Mouse (Mus musculus) ES-E14 (cell line): Measurements from ENCODE around the gene Asic3. TPM values are rescaled to one million over a fixed set of nuclear protein-coding genes. Genes with fewer than 3 reads are reported as not detected.

Experiments used
- DNase-seq: peaks from one replicate; pipeline ENCODE4 v3.0.0-alpha.2; 2013; ENCODE audit warnings: low read depth, low spot score
- H3K27ac ChIP-seq: 2 replicates; pipeline ENCODE4 v1.5.1; 2012; ENCODE audit warnings: low read depth, mild to moderate bottlenecking, low read length, moderate library complexity, mixed read lengths; ENCODE audit not compliant: poor library complexity, insufficient read depth, severe bottlenecking
- H3K36me3 ChIP-seq: 2 replicates; pipeline ENCODE4 v1.6.1; 2012; ENCODE audit warnings: mild to moderate bottlenecking, low read length, moderate library complexity, mixed read lengths; ENCODE audit not compliant: control insufficient read depth, poor library complexity, insufficient read depth, severe bottlenecking
- H3K4me1 ChIP-seq, 2 experiments: fragments of 150-350 bp in 1 of 2; sonication (generic) in 1 of 2; 2 replicates each; pipeline ENCODE4 v1.6.1; 2012; ENCODE audit warnings: low read length in 2 of 2, mild to moderate bottlenecking in 1 of 2, mixed read lengths in 1 of 2; ENCODE audit not compliant: control insufficient read depth in 2 of 2, insufficient read depth in 2 of 2, poor library complexity in 1 of 2
- H3K4me3 ChIP-seq, 2 experiments: fragments of 150-350 bp in 1 of 2; sonication (generic) in 1 of 2; 2 replicates each; pipeline ENCODE4 v1.5.1; 2012; ENCODE audit warnings: low read length in 2 of 2, low read depth in 1 of 2, mild to moderate bottlenecking in 1 of 2, mixed read lengths in 1 of 2; ENCODE audit not compliant: insufficient read depth in 1 of 2, poor library complexity in 1 of 2, severe bottlenecking in 1 of 2
- H3K9ac ChIP-seq: 2 replicates; pipeline ENCODE4 v1.6.1; 2012; ENCODE audit warnings: low read depth, mild to moderate bottlenecking, low read length, mixed read lengths; ENCODE audit not compliant: poor library complexity, insufficient read depth, severe bottlenecking
- H3K9me3 ChIP-seq: fragments of 150-350 bp; sonication (generic); 2 replicates; pipeline ENCODE4 v1.6.1; 2012; ENCODE audit warnings: low read depth, mild to moderate bottlenecking, low read length; ENCODE audit not compliant: control insufficient read depth, insufficient read depth
- CHD2 ChIP-seq: IDR thresholded peaks from 2 replicates; pipeline ENCODE4 v1.6.1; 2014; ENCODE audit warnings: mild to moderate bottlenecking, low read depth, low read length, inconsistent platforms
- HCFC1 ChIP-seq: IDR thresholded peaks from 2 replicates; pipeline ENCODE4 v1.6.1; 2012; ENCODE audit warnings: low read length, inconsistent platforms, borderline replicate concordance; ENCODE audit not compliant: insufficient read depth
- MAFK ChIP-seq: IDR thresholded peaks from 2 replicates; pipeline ENCODE4 v1.6.1; 2014; ENCODE audit warnings: mild to moderate bottlenecking, low read depth, low read length, inconsistent platforms; ENCODE audit not compliant: insufficient read depth
- ZC3H11A ChIP-seq: IDR thresholded peaks from 2 replicates; pipeline ENCODE4 v1.6.1; 2012; ENCODE audit warnings: low read depth, mild to moderate bottlenecking, inconsistent platforms, low read length, borderline replicate concordance
- ZNF384 ChIP-seq: IDR thresholded peaks from 2 replicates; pipeline ENCODE4 v1.6.1; 2012; ENCODE audit warnings: low read depth, low read length, inconsistent platforms
- in situ Hi-C, 2 experiments: fragments of 600-800 bp; cut with MboI; formaldehyde crosslinking; loops; one replicate each; pipeline ENCODE4 v1.15.1; 2025; ENCODE audit warnings: low sequenced_read_pairs in 2 of 2, inconsistent platforms in 1 of 2; ENCODE audit not compliant: unreplicated experiment in 2 of 2
- total RNA-seq: library from RNA; depleted of rRNA; stranded (reverse); fragments of 300-350 nt; gene quantifications from 2 replicates; pipeline ENCODE4 v1.2.3, GENCODE M21; 2012

The Asic3 gene
- total RNA-seq, 1 experiment, result 0.40 TPM

DNA sequence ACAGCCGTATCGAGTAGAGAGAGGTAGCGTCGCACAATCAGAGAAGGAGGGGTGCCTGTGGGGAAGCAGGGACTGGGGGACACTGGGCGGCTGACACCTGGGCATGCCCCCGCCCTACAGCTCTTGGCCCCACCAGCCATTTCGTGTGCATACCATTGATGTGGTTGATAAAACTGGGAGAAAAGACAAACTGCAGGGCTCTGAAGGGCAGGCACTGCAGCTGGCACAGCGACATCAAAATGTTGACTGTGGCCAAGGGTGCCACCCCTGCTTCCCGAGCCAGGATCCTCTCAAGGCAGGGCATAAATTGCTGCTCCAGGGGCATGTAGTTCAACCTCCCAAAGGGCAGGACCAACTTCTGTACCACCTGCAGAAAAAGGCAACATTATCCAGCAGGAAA, 28.8 kb downstream of the Asic3 start:
- Histone ChIP-seq H3K27ac (no peak overlapping the region), H3K4me1 (peaks cover 5 to 18% of the 10 kb centered on the region in 2 experiments; a peak in 3 of 4 replicates), H3K4me3 (no peak overlapping the region), H3K9ac (no peak overlapping the region), H3K36me3 (peaks cover 34% of the 10 kb centered on the region), H3K9me3 (no peaks in the 10 kb centered on the region)
- DNase-seq, result no peak
- TF ChIP-seq ZC3H11A (no peak), CHD2 (no peak), HCFC1 (no peak), ZNF384 (no peak), MAFK (no peak)
- in situ Hi-C loops, result no loop called here

DNA sequence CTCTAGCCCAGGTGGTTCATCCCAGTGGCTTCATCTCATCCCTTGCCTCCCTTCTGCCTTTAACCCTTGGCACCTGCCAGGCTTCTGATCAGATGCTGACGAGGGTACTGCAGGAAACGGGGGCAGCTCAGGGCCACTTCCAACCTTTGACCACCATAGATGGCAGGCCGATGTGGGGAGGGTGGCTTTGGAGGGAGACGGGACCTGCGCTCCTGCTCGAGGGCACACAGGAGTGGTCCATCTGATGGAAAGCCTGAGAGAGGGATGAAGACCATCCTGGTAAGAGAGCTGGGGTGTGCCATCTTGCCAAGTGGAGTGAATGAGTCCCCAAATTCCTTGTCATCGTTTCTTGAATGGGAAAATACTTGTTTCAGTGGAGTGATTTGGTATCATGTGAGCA, 30.0 kb downstream of the Asic3 start:
- no peak for DNase-seq
- Histone ChIP-seq H3K27ac (no peak overlapping the region), H3K4me3 (no peak overlapping the region), H3K36me3 (peaks cover 34% of the 10 kb centered on the region), H3K9ac (no peak overlapping the region), H3K4me1 (peaks cover 5 to 21% of the 10 kb centered on the region in 2 experiments; a peak in 3 of 4 replicates), H3K9me3 (no peaks in the 10 kb centered on the region)
- TF ChIP-seq CHD2 (no peak), HCFC1 (no peak), ZNF384 (no peak), ZC3H11A (no peak), MAFK (no peak)
- in situ Hi-C loops, result no loop called here

DNA sequence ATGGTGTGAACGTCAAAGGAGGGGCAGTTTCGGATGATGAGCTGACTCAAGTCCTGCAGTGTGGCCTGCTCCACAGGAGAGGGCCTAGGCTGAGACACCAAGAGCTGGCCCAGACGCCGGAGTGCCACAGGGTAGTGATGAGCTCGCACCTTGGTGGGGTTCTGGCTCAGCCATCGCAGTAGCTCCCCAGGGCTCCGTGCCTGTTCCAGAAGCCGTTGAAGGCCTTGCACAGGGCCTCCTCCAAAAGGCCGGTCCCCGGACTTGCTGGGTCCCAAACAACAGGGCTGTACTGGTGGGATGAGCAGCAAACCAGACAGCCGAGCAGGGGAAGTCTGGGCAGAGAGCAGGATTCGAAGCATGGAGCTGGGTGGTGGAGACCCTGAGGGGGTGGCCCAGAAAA, 30.7 kb downstream of the Asic3 start:
- Histone ChIP-seq H3K36me3 (peaks cover 34% of the 10 kb centered on the region), H3K9ac (peak overlapping the region; percentile 95; the same call in 1 of the 2 replicates)

DNA sequence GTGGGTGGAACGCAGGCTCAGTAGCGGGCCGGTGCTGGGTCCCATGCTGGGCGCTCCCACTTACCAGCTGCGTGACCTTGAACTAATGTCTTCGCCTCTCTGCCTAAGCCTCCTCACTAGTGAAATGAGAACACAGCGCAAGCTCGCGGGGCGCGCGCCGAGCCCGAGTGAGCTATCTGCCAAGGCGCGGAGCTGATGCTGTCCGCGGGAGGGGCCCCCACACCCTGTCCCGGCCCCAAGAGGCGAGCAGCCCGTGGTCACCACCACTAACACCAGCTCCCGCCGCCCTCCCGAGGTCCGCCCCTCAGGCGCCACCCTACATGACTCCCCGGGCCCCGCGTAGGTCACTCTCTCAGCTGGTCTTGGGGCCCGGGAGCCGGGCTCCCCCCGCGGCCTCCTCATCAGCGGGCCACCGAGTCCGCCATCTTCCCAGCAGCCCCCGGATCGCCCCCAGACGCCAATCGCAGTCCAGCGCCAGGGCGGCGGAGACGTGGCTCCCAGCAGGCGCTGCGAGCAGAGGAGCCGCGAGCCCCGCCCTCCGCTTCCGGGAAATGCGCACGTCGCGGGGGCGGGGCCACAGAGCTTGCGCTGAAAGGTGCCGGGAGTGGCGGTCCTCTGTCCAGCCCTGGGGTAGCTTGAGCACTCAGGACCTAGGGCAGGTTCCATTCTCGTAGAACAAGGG, 31.7 kb downstream of the Asic3 start, which contains the start of gene Fastk:
Gene Fastk (minus strand): TSS at position 542 of the 682 bp plus-strand sequence.
- TF ChIP-seq HCFC1 (peak; percentile 51; the same call in 1 of the 2 replicates), ZC3H11A (no peak)
- H3K9ac ChIP-seq, result peak within 1 kb of the TSS; percentile 95
- H3K4me3 ChIP-seq, result peak within 1 kb of the TSS; percentile 93
- H3K4me1 ChIP-seq, result peaks cover 5 to 19% of the 10 kb centered on the region in 2 experiments; a peak in 3 of 4 replicates
- in situ Hi-C loops, result no loop called here
- peak; percentile 82 for DNase-seq
- H3K27ac ChIP-seq, result peak within 1 kb of the TSS; percentile 72
- no peaks in the 10 kb centered on the region for H3K9me3 ChIP-seq
- H3K36me3 ChIP-seq, result peaks cover 26% of the 10 kb centered on the region

More for the DNA sequence above, 30.7 kb downstream of the Asic3 start:
- Histone ChIP-seq H3K27ac (no peak overlapping the region), H3K9me3 (no peaks in the 10 kb centered on the region), H3K4me3 (peak overlapping the region; percentile 93; a peak in 3 of 4 replicates), H3K4me1 (peaks cover 5 to 21% of the 10 kb centered on the region in 2 experiments; a peak in 3 of 4 replicates)
- no peak for DNase-seq
- TF ChIP-seq ZNF384, result no peak
- TF ChIP-seq ZC3H11A, result no peak
- TF ChIP-seq HCFC1, result no peak
- no peak for TF ChIP-seq MAFK
- TF ChIP-seq CHD2, result no peak
- in situ Hi-C loops, result no loop called here
